Mouse (Mus musculus) spleen, adult 2 months (tissue): ENCODE results near the gene Agpat1.

ENCODE experiments used
- CTCF ChIP-seq: fragments of 200-500 bp; IDR thresholded peaks from 2 replicates; pipeline ENCODE4 v1.5.1; 2011; ENCODE audit warnings: mild to moderate bottlenecking, inconsistent platforms; ENCODE audit not compliant: insufficient read depth, insufficient read length, insufficient replicate concordance; ENCODE audit errors: extremely low read depth
- POLR2A ChIP-seq: fragments of 200-500 bp; IDR thresholded peaks from 2 replicates; pipeline ENCODE4 v1.6.1; 2011; ENCODE audit warnings: low read depth, low read length, inconsistent platforms

DNA sequence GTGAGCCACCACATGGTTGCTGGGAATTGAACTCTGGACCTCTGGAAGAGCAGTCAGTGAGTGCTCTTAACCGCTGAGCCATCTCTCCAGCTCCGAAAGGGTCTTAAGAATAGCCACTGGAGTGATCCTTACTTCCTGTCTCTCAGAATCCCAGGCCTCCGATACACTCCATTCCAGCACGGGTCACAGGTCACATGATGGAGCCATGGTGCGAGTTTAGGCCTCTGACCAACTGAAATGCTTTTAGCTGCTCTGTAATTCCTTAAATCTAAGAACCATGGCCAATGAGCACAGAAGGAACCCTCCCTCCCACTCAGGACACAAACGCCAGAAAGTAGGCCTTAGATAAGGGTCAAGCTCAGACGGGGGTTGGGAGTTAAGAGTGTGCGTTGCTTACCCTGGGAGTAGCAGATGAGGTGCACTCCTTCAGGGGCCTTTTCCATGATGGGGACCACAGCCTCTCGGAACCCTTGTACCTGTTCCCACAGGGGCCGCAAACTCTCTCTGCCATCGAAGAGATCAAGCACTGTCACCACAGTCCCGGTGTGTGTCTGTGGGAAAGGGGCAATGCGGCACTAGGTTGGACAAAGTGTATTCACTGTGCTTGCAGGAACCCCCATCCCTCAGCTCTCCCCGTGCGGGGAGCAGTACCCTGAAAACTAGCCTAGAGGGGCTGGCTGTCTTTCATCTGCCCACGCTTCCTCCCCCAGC is 22.2 kb downstream of the Agpat1 start:
- no peak for TF ChIP-seq CTCF
- TF ChIP-seq POLR2A: no peak
